Mouse (Mus musculus) ES-E14 (cell line): Measurements from ENCODE around the gene Usp37. TPM values are rescaled to one million over a fixed set of nuclear protein-coding genes. Genes with fewer than 3 reads are reported as not detected.

Experiments
- DNase-seq: peaks from one replicate; pipeline ENCODE4 v3.0.0-alpha.2; 2013; ENCODE audit warnings: low read depth, low spot score
- H3K27ac ChIP-seq: 2 replicates; pipeline ENCODE4 v1.5.1; 2012; ENCODE audit warnings: low read depth, mild to moderate bottlenecking, low read length, moderate library complexity, mixed read lengths; ENCODE audit not compliant: poor library complexity, insufficient read depth, severe bottlenecking
- H3K36me3 ChIP-seq: 2 replicates; pipeline ENCODE4 v1.6.1; 2012; ENCODE audit warnings: mild to moderate bottlenecking, low read length, moderate library complexity, mixed read lengths; ENCODE audit not compliant: control insufficient read depth, poor library complexity, insufficient read depth, severe bottlenecking
- H3K4me1 ChIP-seq, 2 experiments: fragments of 150-350 bp in 1 of 2; sonication (generic) in 1 of 2; 2 replicates each; pipeline ENCODE4 v1.6.1; 2012; ENCODE audit warnings: low read length in 2 of 2, mild to moderate bottlenecking in 1 of 2, mixed read lengths in 1 of 2; ENCODE audit not compliant: control insufficient read depth in 2 of 2, insufficient read depth in 2 of 2, poor library complexity in 1 of 2
- H3K4me3 ChIP-seq, 2 experiments: fragments of 150-350 bp in 1 of 2; sonication (generic) in 1 of 2; 2 replicates each; pipeline ENCODE4 v1.5.1; 2012; ENCODE audit warnings: low read length in 2 of 2, low read depth in 1 of 2, mild to moderate bottlenecking in 1 of 2, mixed read lengths in 1 of 2; ENCODE audit not compliant: insufficient read depth in 1 of 2, poor library complexity in 1 of 2, severe bottlenecking in 1 of 2
- H3K9ac ChIP-seq: 2 replicates; pipeline ENCODE4 v1.6.1; 2012; ENCODE audit warnings: low read depth, mild to moderate bottlenecking, low read length, mixed read lengths; ENCODE audit not compliant: poor library complexity, insufficient read depth, severe bottlenecking
- H3K9me3 ChIP-seq: fragments of 150-350 bp; sonication (generic); 2 replicates; pipeline ENCODE4 v1.6.1; 2012; ENCODE audit warnings: low read depth, mild to moderate bottlenecking, low read length; ENCODE audit not compliant: control insufficient read depth, insufficient read depth
- CHD2 ChIP-seq: IDR thresholded peaks from 2 replicates; pipeline ENCODE4 v1.6.1; 2014; ENCODE audit warnings: mild to moderate bottlenecking, low read depth, low read length, inconsistent platforms
- HCFC1 ChIP-seq: IDR thresholded peaks from 2 replicates; pipeline ENCODE4 v1.6.1; 2012; ENCODE audit warnings: low read length, inconsistent platforms, borderline replicate concordance; ENCODE audit not compliant: insufficient read depth
- MAFK ChIP-seq: IDR thresholded peaks from 2 replicates; pipeline ENCODE4 v1.6.1; 2014; ENCODE audit warnings: mild to moderate bottlenecking, low read depth, low read length, inconsistent platforms; ENCODE audit not compliant: insufficient read depth
- ZC3H11A ChIP-seq: IDR thresholded peaks from 2 replicates; pipeline ENCODE4 v1.6.1; 2012; ENCODE audit warnings: low read depth, mild to moderate bottlenecking, inconsistent platforms, low read length, borderline replicate concordance
- ZNF384 ChIP-seq: IDR thresholded peaks from 2 replicates; pipeline ENCODE4 v1.6.1; 2012; ENCODE audit warnings: low read depth, low read length, inconsistent platforms
- in situ Hi-C, 2 experiments: fragments of 600-800 bp; cut with MboI; formaldehyde crosslinking; loops; one replicate each; pipeline ENCODE4 v1.15.1; 2025; ENCODE audit warnings: low sequenced_read_pairs in 2 of 2, inconsistent platforms in 1 of 2; ENCODE audit not compliant: unreplicated experiment in 2 of 2
- total RNA-seq: library from RNA; depleted of rRNA; stranded (reverse); fragments of 300-350 nt; gene quantifications from 2 replicates; pipeline ENCODE4 v1.2.3, GENCODE M21; 2012

Gene Usp37
- total RNA-seq, 1 experiment, result 44.8 TPM

GRCm38 (mm10) chr1:74412711-74413110, 131.4 kb downstream of the Usp37 start:
- Histone ChIP-seq H3K4me3 (no peak overlapping the region), H3K4me1 (peaks cover 0 to 10% of the 10 kb centered on the region in 2 experiments; a peak in 1 of 4 replicates), H3K9me3 (no peaks in the 10 kb centered on the region), H3K9ac (no peak overlapping the region), H3K36me3 (no peaks in the 10 kb centered on the region), H3K27ac (no peak overlapping the region)
- DNase-seq, result no peak
- in situ Hi-C loops, result no loop called here
- TF ChIP-seq CHD2 (no peak), ZNF384 (no peak), HCFC1 (no peak), MAFK (peak; percentile 77), ZC3H11A (no peak)

GRCm38 (mm10) chr1:74411753-74412325, 132.2 kb downstream of the Usp37 start:
- Histone ChIP-seq H3K9me3 (no peaks in the 10 kb centered on the region), H3K27ac (no peak overlapping the region), H3K4me3 (no peak overlapping the region), H3K36me3 (no peaks in the 10 kb centered on the region), H3K9ac (no peak overlapping the region), H3K4me1 (peaks cover 0 to 10% of the 10 kb centered on the region in 2 experiments; a peak in 1 of 4 replicates)
- in situ Hi-C loops, result no loop called here
- DNase-seq, result no peak
- TF ChIP-seq HCFC1 (no peak), ZNF384 (no peak), MAFK (no peak), ZC3H11A (no peak), CHD2 (no peak)

- Histone ChIP-seq H3K4me1 (peaks cover 0 to 2% of the 10 kb centered on the region in 2 experiments; a peak in 1 of 4 replicates), H3K36me3 (no peaks in the 10 kb centered on the region), H3K9ac (no peak within 1 kb of the TSS), H3K9me3 (no peaks in the 10 kb centered on the region), H3K27ac (no peak within 1 kb of the TSS), H3K4me3 (peak within 1 kb of the TSS in 1 of 2 experiments; percentile 21; a peak in 1 of 4 replicates)
- TF ChIP-seq ZNF384 (no peak), MAFK (no peak), CHD2 (no peak), HCFC1 (no peak), ZC3H11A (no peak)
- in situ Hi-C loops, result no loop called here
- no peak for DNase-seq
Measured at GRCm38 (mm10) chr1:74408589-74409504, 135.2 kb downstream of the Usp37 start, which contains the start of gene Vil1. Vil1 (plus strand) TSS chr1:74409376.

- Histone ChIP-seq H3K36me3 (no peaks in the 10 kb centered on the region), H3K27ac (no peak overlapping the region), H3K9ac (no peak overlapping the region), H3K4me3 (no peak overlapping the region), H3K9me3 (no peaks in the 10 kb centered on the region), H3K4me1 (peaks cover 0 to 3% of the 10 kb centered on the region in 2 experiments; a peak in 1 of 4 replicates)
- DNase-seq, result no peak
- TF ChIP-seq ZNF384 (no peak), HCFC1 (no peak), ZC3H11A (no peak), MAFK (no peak), CHD2 (no peak)
- in situ Hi-C loops, result no loop called here
Measured at GRCm38 (mm10) chr1:74404206-74404605, 139.9 kb downstream of the Usp37 start.
